Mouse (Mus musculus) frontal cortex, postnatal 25 days (tissue): ENCODE measurements around the gene Acrbp.

Source experiments
- DNase-seq, 2 experiments: peaks; one replicate each; pipeline ENCODE4 v3.0.0; 2022; ENCODE audit warnings: low spot score in 2 of 2

Gene Acrbp

GRCm38 (mm10) chr6:125099421-125099971 is 50.0 kb downstream of the Acrbp start:
- no peak for DNase-seq

GRCm38 (mm10) chr6:125101444-125101843 is 52.0 kb downstream of the Acrbp start:
- no peak for DNase-seq

DNA sequence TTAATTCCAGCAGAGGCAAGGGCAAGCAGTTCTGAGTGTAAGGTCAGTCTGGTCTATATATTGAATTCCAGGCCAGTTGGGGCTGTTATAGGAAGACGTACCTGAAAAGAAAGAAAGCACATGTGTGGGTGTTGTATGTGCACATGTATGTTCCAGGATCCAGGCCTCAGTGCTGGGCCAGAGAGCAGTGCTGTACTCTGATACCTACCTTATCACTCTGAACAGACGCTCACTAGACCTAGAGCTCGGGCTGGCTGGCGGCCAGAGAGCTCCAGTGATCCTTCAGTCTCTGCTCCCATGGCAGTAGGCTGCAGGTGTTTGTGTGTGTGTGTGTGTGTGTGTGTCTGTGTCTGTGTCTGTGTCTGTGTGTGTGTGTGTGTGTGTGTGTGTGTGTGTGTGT is 54.7 kb downstream of the Acrbp start:
- DNase-seq: no peak

DNA sequence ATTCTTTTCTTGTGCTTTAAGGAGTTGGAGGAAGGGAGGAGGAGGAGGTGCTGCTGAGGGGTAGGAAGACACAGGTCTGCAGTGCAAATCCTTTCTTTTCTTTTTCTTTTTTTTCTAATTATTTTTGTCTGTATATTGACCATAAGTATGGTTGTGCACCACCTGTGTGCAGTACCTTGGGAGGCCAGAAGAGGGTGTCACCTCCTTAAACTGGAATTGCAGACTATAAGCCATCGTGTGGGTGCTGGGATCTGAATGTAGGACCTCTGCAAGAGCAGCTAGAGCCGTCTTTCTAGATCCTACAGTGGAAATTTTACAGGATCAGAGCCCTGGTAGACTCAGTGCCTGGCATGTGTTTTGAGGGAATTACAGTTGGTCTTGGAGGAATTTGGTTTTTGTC is 58.2 kb downstream of the Acrbp start:
- no peak for DNase-seq

DNA sequence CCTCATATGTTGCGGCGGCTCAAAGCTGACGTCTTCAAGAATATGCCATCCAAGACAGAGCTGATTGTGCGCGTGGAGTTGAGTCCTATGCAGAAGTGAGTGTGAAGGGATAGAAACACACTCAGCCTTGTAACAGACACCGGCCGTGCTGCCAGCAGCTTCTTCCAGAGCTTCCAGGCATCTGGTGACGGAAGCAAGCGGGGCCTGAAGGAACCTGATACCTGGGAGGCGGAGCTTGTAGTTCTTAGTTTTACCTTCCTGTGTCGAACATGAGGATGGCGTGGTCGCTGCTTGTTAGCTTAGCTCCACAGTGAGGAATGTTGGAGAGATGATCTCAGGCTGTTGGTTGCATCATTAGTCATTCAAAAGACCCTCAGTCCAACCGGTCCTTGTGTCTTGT is 59.9 kb downstream of the Acrbp start:
- no peak for DNase-seq

DNA sequence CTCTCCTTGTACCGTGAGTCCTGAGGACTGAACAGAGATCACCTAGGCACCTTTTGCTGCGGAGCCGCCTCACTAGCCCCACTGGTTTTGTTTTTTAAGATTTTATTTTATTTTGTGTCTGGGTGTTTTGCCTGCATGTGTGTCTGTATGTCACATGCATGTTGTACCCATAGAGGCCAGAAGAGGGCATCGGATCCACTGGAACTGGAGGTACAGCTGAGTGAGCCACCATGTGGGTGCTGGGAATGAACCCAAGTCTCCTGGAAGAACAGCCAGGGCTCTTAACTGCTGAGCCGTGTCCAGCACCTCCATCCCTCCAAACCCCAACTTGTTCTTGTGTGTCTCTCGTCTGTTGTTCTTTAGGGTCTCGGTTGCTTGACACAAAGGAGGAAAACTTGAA is 61.4 kb downstream of the Acrbp start:
- no peak for DNase-seq

DNA sequence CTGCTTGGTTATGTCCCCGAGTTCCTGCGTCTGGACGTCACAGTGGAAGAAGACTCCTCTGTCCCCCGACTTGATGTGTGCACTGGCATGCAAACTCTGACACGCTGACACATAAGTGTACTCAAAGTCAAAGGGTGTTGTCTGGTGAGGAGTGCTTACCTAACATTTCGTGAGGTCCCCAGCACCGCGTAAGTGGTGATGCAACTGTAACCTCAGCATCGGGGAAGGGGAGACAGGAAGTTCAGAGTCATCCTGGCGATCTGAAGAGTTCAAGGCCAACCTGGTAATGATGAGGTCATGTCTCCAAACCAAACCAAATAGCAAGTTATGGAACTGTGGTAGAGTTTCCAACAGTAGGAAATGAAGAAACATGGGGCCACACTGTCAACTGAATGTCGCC is 63.1 kb downstream of the Acrbp start:
- DNase-seq: no peak
